Mouse (Mus musculus): ENCODE data around the gene Xkr7. TPM values are rescaled to one million over a fixed set of nuclear protein-coding genes. Genes with fewer than 3 reads are reported as not detected.

Gene Xkr7
- total and polyA plus RNA-seq, 3 experiments: 0.08 TPM; not detected in 2

- H3K27me3 ChIP-seq (ENCODE audit: control insufficient read depth, insufficient read depth, low read length): no peaks in the 10 kb centered on the region
- intact Hi-C loops (cut with DNase I): loop anchor here (5.0 kb wide), 1 partner anchor 59 kb away; no protein-coding TSS in a partner anchor
- H3K27ac ChIP-seq: no peak overlapping the region
- H3K79me2 ChIP-seq (replicated peaks; ENCODE audit: control insufficient read depth, insufficient read depth, low read length): no peaks in the 10 kb centered on the region
- peaks cover 9% of the 10 kb centered on the region for H3K4me1 ChIP-seq (ENCODE audit: control insufficient read depth, insufficient read depth, low read length)
- TF ChIP-seq CTCF (IDR thresholded peaks at IDR 0.05): no peak
- no peak for TF ChIP-seq EP300 (IDR thresholded peaks at IDR 0.05; ENCODE audit: insufficient read depth, low read depth, low read length)
- TF ChIP-seq POLR2A (IDR thresholded peaks at IDR 0.05; ENCODE audit: insufficient read depth, low read depth, low read length): no peak
- DNase-seq: no peak
- H3K9ac ChIP-seq (ENCODE audit: low read depth, low read length): no peak overlapping the region
- H3K36me3 ChIP-seq (ENCODE audit: control insufficient read depth, insufficient read depth, low read length): no peaks in the 10 kb centered on the region
- no peak overlapping the region for H3K4me3 ChIP-seq
- WGBS: 64% methylated on average over 8 of the region's 8 CpGs
Measured at GRCm38 (mm10) chr2:153083275-153083674, 51.6 kb downstream of the Xkr7 start.

DNA sequence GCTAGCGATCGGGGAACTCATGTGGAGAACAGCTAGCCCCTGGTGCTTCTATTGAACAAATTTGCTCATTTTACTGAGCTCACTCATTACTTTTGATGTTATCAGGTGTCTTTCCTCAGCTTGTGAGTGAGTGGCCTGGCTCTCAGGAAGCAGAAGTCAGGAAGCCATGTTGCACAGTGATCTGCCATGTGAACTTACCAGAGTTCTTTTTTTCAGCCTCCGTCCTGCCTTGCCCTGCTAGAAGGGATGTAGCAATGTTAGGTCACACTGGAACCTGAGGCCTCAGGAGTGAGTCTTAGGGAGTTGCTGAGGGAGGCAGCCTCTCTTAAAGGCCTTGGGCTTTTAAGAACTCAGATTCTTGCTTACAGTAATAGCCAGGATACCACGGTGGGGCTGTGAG lies 52.2 kb downstream of the Xkr7 start:
- Histone ChIP-seq H3K4me3 (no peak overlapping the region), H3K27me3 (ENCODE audit: control insufficient read depth, insufficient read depth, low read length) (no peaks in the 10 kb centered on the region), H3K36me3 (ENCODE audit: control insufficient read depth, insufficient read depth, low read length) (no peaks in the 10 kb centered on the region), H3K79me2 (replicated peaks; ENCODE audit: control insufficient read depth, insufficient read depth, low read length) (no peaks in the 10 kb centered on the region), H3K27ac (no peak overlapping the region), H3K4me1 (ENCODE audit: control insufficient read depth, insufficient read depth, low read length) (peaks cover 9% of the 10 kb centered on the region), H3K9ac (ENCODE audit: low read depth, low read length) (no peak overlapping the region)
- intact Hi-C loops (cut with DNase I): loop anchor here (5.0 kb wide), 1 partner anchor 58 kb away; no protein-coding TSS in a partner anchor
- WGBS: 64% methylated on average over 4 of the region's 4 CpGs
- TF ChIP-seq EP300 (IDR thresholded peaks at IDR 0.05; ENCODE audit: insufficient read depth, low read depth, low read length) (no peak), CTCF (IDR thresholded peaks at IDR 0.05) (no peak), POLR2A (IDR thresholded peaks at IDR 0.05; ENCODE audit: insufficient read depth, low read depth, low read length) (no peak)
- DNase-seq: no peak

GRCm38 (mm10) chr2:153084261-153084976 lies 52.8 kb downstream of the Xkr7 start:
- no peaks in the 10 kb centered on the region for H3K79me2 ChIP-seq (replicated peaks; ENCODE audit: control insufficient read depth, insufficient read depth, low read length)
- DNase-seq: peak in 1 of 2 experiments; percentile 61
- no peaks in the 10 kb centered on the region for H3K27me3 ChIP-seq (ENCODE audit: control insufficient read depth, insufficient read depth, low read length)
- H3K36me3 ChIP-seq (ENCODE audit: control insufficient read depth, insufficient read depth, low read length): no peaks in the 10 kb centered on the region
- intact Hi-C loops (cut with DNase I): loop anchor here (5.0 kb wide), 1 partner anchor 58 kb away; no protein-coding TSS in a partner anchor
- 0 out of 2 replicates have a peak, but pooled peaks have one; percentile 27 for TF ChIP-seq POLR2A (IDR thresholded peaks at IDR 0.05; ENCODE audit: insufficient read depth, low read depth, low read length)
- no peak for TF ChIP-seq EP300 (IDR thresholded peaks at IDR 0.05; ENCODE audit: insufficient read depth, low read depth, low read length)
- WGBS: 36% methylated on average over 7 of the region's 7 CpGs
- no peak overlapping the region for H3K4me3 ChIP-seq
- peaks cover 11% of the 10 kb centered on the region for H3K4me1 ChIP-seq (ENCODE audit: control insufficient read depth, insufficient read depth, low read length)
- H3K27ac ChIP-seq: no peak overlapping the region
- no peak overlapping the region for H3K9ac ChIP-seq (ENCODE audit: low read depth, low read length)

DNA sequence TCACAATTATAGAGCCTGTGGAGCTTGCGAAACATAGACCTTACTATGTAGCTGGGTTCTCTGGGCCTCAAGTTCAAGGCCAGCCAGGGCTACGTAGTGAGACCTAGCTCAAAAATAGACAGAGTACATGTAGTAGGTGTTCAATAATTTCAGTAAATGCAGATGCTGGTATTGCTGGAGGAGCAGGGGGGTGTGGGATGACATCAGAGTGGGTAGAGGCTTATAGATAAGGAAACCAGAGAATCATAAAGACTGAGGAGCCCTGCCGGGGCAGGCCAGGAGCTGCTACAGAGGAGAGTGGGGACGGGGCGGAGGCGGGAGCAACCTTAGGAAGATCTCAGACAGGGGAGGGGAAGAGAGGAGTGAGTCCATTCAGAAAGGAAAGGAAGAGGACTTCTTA lies 53.9 kb downstream of the Xkr7 start:
- no peaks in the 10 kb centered on the region for H3K36me3 ChIP-seq (ENCODE audit: control insufficient read depth, insufficient read depth, low read length)
- H3K27me3 ChIP-seq (ENCODE audit: control insufficient read depth, insufficient read depth, low read length): no peaks in the 10 kb centered on the region
- intact Hi-C loops (cut with DNase I): loop anchor here (5.0 kb wide), 1 partner anchor 37 kb away; no protein-coding TSS in a partner anchor
- H3K9ac ChIP-seq (ENCODE audit: low read depth, low read length): no peak overlapping the region
- no peak overlapping the region for H3K27ac ChIP-seq
- no peak overlapping the region for H3K4me3 ChIP-seq
- no peaks in the 10 kb centered on the region for H3K79me2 ChIP-seq (replicated peaks; ENCODE audit: control insufficient read depth, insufficient read depth, low read length)
- no peak for DNase-seq
- WGBS: 89% methylated on average over 6 of the region's 6 CpGs
- peaks cover 14% of the 10 kb centered on the region for H3K4me1 ChIP-seq (ENCODE audit: control insufficient read depth, insufficient read depth, low read length)
- TF ChIP-seq EP300 (IDR thresholded peaks at IDR 0.05; ENCODE audit: insufficient read depth, low read depth, low read length) (no peak), CTCF (IDR thresholded peaks at IDR 0.05) (no peak), POLR2A (IDR thresholded peaks at IDR 0.05; ENCODE audit: insufficient read depth, low read depth, low read length) (no peak)

DNA sequence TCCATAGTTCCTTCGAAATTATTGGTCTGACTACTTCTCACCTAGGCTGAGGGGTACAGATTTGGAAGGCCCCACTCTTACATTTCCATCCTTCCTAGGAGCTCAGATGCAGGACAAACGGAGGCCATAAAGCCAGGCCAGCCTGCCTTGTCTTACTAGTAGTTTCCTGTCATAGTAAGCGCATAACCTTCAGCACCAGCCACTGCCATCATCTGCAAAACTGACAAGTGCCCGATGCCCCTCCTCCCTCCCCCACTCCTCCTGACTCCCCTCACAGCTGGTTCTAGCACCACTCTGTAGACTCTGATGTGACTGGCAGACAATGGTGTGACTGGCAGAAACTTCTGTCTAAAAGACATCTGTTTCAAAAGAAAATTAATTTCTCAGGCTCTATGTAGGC lies 54.5 kb downstream of the Xkr7 start:
- Histone ChIP-seq H3K27ac (no peak overlapping the region), H3K27me3 (ENCODE audit: control insufficient read depth, insufficient read depth, low read length) (no peaks in the 10 kb centered on the region), H3K79me2 (replicated peaks; ENCODE audit: control insufficient read depth, insufficient read depth, low read length) (no peaks in the 10 kb centered on the region), H3K4me3 (no peak overlapping the region), H3K36me3 (ENCODE audit: control insufficient read depth, insufficient read depth, low read length) (no peaks in the 10 kb centered on the region), H3K9ac (ENCODE audit: low read depth, low read length) (no peak overlapping the region), H3K4me1 (ENCODE audit: control insufficient read depth, insufficient read depth, low read length) (peaks cover 15% of the 10 kb centered on the region)
- TF ChIP-seq POLR2A (IDR thresholded peaks at IDR 0.05; ENCODE audit: insufficient read depth, low read depth, low read length) (no peak), CTCF (IDR thresholded peaks at IDR 0.05) (no peak), EP300 (IDR thresholded peaks at IDR 0.05; ENCODE audit: insufficient read depth, low read depth, low read length) (no peak)
- 87% methylated on average over 4 of the region's 4 CpGs for WGBS
- no peak for DNase-seq
- intact Hi-C loops (cut with DNase I): loop anchor here (5.0 kb wide), 1 partner anchor 36 kb away; no protein-coding TSS in a partner anchor

- no peak for DNase-seq
- Histone ChIP-seq H3K79me2 (replicated peaks; ENCODE audit: control insufficient read depth, insufficient read depth, low read length) (no peaks in the 10 kb centered on the region), H3K27ac (no peak overlapping the region), H3K36me3 (ENCODE audit: control insufficient read depth, insufficient read depth, low read length) (no peaks in the 10 kb centered on the region), H3K9ac (ENCODE audit: low read depth, low read length) (no peak overlapping the region), H3K4me1 (ENCODE audit: control insufficient read depth, insufficient read depth, low read length) (peaks cover 15% of the 10 kb centered on the region), H3K27me3 (ENCODE audit: control insufficient read depth, insufficient read depth, low read length) (no peaks in the 10 kb centered on the region), H3K4me3 (no peak overlapping the region)
- intact Hi-C loops (cut with DNase I): loop anchor here (5.0 kb wide), 1 partner anchor 35 kb away; no protein-coding TSS in a partner anchor
- WGBS: 92% methylated on average over 10 of the region's 10 CpGs
- TF ChIP-seq CTCF (IDR thresholded peaks at IDR 0.05) (no peak), EP300 (IDR thresholded peaks at IDR 0.05; ENCODE audit: insufficient read depth, low read depth, low read length) (no peak), POLR2A (IDR thresholded peaks at IDR 0.05; ENCODE audit: insufficient read depth, low read depth, low read length) (no peak)
Measured at GRCm38 (mm10) chr2:153087091-153087490, 55.4 kb downstream of the Xkr7 start.

Data from heart, adult 2 months (tissue).